Mouse (Mus musculus): ENCODE measurements around the gene Fam117a. TPM values are rescaled to one million over a fixed set of nuclear protein-coding genes. Genes with fewer than 3 reads are reported as not detected.
A peak's percentile ranks its signal among the peaks of the same experiment; 100 is the strongest.
"Not testable (repeated sequence)": the region's sequence is repeated elsewhere in the genome, so short reads cannot be mapped to it uniquely, and the experiment has no call there.

Fam117a gene
- total RNA-seq, 2 experiments from 2014 or later: 3.5 to 4.3 TPM

DNA sequence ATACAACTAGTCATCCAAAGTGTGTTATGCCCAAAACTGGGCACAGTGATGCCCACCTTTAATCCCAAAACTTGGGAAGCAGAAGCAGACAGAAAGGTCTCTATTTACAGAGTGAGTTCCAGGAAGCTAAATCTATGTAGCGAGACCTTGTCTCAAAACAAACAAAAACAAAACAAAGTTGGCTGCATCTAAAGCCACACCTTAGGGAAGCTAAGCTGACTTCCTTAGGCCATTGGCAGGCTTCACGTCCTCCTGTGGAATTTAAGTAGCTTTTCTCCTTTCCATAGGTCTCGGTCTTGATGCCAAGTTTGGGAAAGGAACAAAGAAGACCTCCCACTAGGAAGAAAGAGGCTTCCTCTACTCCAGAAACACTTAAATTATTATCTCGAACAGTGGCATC is 54.4 kb downstream of the Fam117a start:
- no peak for DNase-seq (ENCODE audit: low spot score in 2 of 2)

DNA sequence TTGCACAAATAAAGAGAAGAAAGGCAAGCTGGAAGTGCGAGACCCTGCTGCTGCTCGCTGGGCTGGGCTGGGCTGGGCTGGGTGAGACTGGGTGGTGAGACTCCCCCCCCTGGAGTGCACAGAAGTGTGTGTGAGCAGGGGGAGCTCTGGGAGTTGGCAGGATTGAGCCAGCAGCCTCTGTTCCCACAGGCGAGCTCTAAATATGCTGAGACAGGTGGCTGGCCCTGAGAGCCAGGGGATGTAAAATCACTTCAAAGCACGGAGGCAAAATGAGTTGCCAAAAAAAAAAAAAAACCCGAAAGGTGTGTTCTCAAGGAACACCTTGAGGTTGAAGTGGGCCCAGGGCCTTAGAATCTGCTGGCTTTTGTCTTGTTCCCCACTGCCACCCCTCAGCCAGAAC is 54.9 kb downstream of the Fam117a start:
- no peak for DNase-seq (ENCODE audit: low spot score in 2 of 2)

DNA sequence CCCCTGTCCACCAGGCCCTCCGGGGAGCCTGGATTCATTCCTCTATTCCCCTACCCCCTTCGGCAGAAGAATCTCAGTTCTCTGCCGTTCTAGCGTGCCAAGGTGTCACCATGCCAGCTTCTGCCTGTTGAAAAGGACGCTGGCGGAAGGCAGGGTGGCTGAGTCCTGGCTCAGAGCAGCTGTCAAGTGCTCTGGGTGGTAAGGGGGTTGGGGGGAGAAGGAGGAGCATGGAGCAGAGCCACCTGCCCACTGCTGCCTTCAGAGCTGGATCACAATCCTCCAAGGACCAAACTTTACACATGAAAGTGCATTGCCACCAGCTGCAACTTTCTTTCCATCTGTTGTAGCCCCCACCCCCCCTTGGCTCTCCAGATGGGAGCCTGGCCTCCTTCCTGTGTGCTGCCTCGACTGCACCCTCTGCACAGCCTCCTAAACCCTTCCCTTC is 55.4 kb downstream of the Fam117a start:
- DNase-seq (ENCODE audit: low spot score in 2 of 2): peak; percentile 44 to 49

DNA sequence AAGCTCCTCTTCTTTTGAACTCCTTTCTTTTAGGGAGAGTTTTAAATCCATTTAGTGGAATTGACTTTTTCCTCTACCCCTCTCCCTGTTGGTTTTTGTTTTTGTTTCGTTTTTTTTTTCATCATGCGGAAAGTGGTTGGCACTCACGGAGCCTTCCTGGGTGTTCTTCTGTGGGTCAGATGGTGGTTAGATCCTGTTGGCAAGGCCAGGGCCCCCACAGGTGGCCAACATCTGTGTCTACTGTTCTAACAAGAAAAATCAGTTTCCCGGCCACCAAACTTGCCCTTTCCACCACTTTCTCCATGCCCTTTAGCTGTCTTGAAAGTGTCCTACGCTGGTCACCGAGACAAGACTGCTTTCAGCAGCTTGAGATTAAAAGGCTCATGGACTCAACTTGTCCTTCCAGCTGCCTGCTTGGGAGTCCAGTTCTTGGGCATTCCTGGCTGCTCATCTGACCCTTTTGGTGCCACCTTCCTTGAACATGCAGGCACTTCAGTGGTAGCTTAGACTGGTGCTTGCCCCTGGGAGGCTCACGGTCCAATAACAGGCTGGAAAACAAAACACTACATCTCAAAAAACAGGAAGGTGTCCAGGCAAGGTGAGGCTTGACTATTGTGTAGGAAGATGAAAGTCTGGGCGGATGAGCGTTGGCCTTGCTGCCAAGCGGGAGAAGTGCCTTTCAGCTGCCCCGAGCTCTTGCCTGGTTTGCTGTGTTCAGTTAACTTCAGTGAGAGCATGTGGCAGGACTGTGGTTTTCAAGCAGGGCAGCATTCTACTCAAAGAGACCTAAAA is 56.1 kb downstream of the Fam117a start:
- DNase-seq (ENCODE audit: low spot score in 2 of 2): no peak

DNA sequence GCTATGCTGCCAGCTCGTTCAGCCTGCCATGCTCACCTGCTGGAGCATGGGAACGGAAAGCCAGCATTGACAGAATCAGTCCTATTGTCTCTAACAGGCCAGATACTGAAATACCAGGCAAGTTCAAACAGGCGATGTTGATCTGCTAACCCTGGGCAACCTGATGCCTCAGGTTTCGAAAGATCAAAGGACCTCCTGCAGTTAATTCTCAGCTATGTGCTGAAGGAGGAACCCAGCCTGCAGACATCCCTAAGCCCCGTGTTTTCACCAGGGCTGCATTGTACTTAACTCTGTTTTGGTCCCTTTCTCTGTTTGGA is 56.6 kb downstream of the Fam117a start:
- no peak for DNase-seq (ENCODE audit: low spot score in 2 of 2)

DNA sequence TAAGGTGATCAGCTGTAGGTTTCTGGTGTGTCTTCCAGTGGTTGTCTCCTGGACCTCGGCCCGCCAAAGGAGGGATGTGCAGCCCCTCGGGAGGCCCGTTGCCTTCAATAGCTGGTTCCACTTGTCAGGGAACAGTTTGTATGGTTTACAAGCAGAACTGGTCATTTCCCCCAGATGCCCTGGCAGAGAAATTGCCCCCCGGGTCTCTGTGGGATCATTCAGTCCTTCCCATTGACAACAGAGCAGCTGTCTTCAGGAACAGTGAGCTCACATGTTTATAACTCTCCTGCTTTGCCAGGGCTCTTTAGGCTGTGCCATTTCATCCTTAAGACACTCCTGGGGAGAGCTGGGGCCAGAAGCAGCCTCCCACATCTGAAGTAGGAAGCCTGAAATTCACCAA is 57.3 kb downstream of the Fam117a start:
- no peak for DNase-seq (ENCODE audit: low spot score in 2 of 2)

DNA sequence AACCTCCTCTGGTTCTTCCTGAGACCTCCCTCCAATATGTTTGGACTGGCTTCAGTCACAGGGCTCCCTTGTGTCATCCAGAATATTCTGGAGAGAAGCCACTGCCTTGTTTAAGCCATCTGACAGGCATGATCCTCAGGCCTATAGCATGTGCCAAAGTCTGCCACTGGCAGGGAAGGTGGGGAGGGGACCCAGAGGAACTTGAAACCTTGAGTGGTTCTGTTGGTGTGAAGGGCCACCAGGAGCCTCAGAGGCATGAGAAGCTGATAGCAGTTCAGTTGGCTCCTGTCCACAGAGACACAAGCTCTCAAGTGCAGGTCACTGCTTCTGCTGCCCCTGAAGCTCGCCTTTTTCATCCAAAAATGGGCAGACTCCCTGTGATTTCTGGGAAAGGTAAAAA is 59.7 kb downstream of the Fam117a start:
- DNase-seq (ENCODE audit: low spot score in 2 of 2): no peak

DNA sequence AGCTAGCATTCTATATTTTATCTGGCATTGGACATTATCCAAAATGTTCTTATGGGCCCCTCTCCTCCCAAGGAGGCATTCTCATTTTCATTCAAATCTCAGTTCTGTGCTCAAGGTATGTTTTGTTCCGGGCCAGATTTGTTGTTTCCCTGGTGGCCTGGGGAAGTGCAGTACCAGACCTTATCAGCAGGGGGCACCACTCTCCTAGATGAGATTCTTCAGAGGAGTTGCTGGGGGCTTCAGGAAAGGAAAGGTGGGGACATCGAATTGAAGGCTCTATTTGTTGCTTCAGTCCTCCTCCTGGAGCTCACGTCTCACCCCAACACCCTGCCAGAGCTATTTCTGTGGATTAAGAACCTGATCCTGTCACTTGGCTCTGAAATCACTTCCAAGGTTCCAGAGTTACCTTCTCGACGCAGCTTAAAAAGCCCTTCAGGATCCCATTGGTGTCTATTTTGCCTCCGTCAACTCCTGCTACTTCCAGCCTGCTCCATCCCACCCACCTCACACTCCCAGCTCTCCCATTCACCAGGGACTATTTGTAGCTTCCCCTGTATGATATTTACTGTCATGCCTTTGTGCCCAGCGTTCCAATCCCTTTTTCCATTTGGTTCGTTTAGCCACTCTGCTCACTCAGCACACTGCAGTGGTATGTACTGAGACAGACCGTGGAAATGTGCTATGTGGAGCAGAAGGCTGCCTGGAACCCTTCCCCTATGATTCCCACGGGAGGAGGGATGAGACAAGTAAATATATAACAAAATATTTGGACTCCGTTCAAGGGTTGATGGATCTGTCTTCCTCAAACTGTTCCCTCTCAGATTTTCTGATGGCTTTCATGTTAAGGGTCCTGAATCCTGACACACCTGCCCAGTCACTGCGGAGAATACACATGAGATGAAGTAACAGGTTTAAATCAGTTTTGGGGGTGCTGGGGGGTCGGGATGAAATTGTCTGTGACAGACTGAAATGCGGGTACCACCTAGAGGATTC is 61.3 kb downstream of the Fam117a start:
- DNase-seq (ENCODE audit: low spot score in 2 of 2): peak; percentile 68 to 84

DNA sequence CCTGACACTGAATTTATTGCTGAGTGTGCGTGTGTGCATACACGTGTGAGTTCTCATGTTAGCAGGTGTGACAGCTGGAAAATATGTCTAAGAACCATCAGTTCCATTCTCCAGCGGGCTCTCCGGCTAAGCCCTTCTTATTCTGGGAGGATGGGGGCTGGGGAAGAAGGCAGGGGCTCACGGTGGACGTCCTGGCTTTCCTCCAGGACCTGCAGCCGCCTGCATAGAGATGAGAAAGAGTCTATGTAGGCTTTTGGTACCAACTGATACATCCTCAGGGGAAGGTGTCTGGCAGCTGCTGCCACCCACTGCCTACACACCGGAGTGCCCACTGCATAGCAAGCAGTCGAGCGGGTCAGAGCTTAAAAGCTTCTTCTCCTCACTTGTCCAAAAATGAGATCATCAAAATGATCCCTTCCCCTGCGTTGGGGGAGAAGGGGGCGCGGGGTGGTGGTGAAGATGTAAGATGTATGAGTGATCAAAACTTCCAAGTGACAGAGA is 62.8 kb downstream of the Fam117a start:
- DNase-seq (ENCODE audit: low spot score in 2 of 2): peak in 1 of 2 experiments; percentile 39

DNA sequence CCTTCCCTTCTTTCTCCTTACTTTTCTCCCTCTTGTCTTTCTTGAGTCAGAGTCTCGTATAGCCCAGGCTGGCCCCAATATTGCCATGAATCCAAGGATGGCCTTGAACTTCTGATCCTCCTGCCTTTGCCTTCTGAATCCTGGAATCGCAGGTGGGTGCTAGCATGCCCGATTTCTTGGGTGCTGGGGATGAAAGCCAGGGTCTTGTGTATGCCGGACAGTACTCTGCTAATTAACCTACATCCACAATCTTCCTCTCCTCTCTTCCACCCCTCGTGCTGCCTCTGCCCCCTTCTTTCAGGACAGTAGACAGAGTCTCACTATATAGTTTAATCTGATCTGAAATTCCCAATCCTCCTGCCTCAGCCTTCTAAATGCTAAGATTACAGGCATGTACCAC is 64.8 kb downstream of the Fam117a start:
- no peak for DNase-seq (ENCODE audit: low spot score in 2 of 2)

DNA sequence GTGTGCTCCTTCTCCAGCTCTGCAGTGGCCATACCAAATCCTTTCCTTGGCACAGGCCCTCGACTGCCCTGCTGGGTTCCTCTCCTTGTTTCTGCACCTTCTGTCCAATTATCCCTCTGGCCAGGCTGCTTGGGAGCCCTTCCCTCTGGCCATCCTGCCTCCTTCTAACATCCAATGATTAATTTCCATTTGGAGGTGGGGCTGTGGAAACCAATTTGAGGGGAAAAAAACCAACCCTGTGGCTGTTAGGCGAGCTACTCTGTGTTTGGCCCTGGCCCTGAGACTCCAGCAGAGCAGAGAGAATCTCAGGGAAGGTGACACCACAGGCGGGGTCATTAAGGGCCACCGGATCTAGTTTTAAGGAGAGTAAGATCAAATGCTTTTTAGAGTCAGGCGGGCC is 65.4 kb downstream of the Fam117a start:
- DNase-seq (ENCODE audit: low spot score in 2 of 2): no peak

DNA sequence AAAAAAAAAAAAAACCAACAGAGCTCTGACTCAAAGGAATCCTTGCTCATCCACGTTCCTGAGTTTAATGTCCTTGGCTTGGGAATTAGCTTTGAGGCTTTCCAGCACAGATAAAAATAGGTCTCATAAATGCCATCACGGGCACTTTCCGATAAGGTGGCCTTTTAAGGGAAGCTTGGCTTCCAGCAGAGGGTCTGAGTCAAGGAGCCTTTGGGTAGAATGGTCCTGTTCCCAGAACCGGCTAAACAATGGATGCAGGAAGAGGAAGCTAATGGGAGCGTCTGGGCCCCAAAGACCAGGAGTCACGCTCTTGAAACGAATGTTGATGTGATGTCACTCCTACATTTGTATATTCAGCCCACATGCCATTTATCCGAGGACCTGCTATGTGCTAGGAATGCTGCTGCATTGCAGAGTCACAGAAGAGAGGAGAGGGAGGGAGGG is 65.9 kb downstream of the Fam117a start:
- DNase-seq (ENCODE audit: low spot score in 2 of 2): no peak

DNA sequence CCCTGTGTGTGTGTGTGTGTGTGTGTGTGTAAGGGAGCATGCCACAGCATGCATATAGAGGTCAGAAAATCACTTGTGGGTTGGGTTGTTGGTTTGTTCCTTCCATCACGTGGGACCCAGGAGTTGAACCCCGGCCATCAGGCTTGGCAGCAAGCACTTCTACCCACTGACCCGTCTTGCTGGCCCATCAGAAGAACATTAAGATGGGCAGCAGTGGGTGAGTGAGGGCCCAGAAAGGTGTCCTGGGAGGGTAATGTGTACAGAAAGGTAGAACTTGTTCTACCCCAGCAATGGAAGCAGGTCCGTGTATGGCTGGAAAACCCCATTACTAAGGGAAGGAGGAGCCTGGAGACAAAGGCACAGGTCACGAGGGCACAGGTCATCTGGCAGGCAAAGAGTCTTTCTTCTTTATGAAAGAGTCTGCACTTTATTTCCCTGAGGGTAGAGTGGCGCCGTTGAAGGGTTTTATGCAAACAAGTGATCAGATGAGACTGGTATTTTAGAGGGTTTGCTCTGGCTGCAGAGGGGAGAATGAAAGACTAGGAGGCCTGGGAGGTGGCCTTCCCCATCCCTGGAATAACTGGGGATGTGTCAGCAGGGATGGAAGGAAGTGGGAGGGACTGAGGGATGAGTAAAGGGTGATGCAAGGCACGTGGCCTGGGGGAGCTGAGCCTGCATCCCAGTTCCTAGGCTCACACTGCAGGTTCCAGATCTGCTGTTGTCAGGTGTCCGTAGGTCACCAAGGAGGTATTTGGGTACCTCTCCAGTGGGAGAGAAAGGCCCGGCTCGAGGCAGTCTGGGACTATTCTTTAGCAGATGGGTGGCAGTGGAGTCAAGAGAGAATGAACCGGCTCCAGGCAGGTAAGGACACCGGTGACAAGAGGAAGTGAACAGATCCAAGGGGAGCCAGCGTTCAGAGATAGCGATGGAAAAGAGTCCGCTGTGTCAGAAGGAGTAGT is 66.8 kb downstream of the Fam117a start:
- DNase-seq (ENCODE audit: low spot score in 2 of 2): no peak

DNA sequence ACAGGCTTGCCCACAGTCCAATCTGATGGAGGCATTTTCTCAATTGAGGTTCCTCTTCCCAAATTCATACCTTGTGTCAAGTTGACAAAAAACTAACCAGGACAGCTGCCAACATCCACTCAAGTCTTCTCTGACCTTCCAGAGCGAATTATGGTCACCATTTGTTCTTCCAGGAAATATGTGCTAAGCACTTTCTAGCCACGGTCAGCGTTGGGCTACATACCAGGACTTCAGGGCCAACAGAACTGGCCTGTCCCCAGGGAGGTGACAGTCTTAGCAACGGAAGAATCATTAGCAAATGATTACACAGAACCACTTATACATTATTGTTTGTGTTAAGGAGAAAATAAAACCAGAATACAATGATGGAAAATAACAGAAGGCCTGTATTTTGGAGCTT is 69.0 kb downstream of the Fam117a start:
- DNase-seq (ENCODE audit: low spot score in 2 of 2): no peak

DNA sequence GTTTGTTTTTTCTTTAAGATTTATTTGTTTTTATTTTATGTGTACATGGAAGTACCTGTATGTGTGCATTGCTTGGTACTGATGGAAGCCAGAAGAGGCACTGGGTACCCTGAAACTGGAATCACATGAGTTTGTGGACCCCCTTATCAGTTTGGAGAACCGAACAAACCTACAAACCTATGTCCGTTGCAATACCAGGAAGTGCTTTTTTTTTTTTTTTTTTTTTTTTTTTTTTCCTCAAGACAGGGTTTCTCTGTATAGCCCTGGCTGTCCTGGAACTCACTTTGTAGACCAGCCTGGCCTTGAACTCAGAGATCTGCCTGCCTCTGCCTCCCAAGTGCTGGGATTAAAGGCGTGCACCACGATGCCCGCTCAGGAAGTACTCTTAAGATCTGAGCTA is 69.6 kb downstream of the Fam117a start:
- DNase-seq (ENCODE audit: low spot score in 2 of 2): not testable (repeated sequence)

DNA sequence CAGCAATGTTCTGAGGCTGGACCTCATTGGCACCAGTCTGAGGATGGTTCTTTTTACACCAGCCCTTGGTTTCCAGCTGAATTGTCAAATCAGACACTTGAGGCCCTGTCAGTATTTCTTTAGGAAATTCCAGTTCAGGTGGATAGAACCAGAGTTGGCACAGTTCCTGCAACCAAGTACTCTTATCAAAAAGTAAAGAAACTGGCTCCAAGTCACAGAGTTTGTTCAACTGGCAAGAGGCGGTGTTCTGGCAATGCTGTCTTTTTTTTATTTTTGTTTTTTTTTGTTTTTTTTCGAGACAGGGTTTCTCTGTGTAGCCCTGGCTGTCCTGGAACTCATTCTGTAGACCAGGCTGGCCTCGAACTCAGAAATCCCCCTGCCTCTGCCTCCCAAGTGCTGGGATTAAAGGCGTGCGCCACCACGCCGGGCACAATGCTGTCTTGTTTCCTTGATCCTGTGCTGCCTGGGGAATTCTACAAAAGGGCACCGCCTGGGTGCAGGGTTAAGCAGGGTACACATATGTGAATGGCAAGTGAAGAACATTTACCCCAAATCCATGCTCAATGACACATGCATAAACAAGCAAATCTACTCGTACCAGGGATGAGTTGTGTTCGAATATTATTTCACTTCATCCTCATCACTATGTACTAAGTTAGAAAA is 72.8 kb downstream of the Fam117a start:
- DNase-seq (ENCODE audit: low spot score in 2 of 2): no peak

DNA sequence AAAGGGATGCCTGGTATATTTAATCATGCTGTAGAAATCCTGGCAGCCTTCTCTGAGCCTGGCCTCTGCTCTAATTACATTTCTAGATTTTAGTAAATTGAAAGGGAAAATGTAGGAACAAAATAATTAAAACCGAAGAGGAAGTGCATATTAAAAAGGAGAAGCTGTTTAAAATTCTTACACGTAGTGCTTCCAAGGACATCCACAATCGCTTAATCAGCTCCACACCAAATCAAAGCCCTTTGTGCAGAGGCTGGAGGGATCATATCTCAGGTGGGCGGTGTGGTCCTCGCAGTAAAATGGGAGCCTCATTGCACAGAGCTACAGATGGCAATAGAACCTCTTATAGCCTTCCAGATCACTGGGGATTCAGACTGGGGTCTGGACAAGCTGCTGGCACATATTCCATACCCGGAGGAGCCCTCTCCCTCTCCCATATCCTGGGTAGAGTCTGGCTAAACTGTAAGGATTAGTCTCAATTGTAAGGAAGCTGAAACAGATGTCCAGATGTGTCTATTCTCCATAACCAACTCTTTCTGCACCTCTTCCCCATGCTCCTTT is 74.7 kb downstream of the Fam117a start:
- no peak for DNase-seq (ENCODE audit: low spot score in 2 of 2)

DNA sequence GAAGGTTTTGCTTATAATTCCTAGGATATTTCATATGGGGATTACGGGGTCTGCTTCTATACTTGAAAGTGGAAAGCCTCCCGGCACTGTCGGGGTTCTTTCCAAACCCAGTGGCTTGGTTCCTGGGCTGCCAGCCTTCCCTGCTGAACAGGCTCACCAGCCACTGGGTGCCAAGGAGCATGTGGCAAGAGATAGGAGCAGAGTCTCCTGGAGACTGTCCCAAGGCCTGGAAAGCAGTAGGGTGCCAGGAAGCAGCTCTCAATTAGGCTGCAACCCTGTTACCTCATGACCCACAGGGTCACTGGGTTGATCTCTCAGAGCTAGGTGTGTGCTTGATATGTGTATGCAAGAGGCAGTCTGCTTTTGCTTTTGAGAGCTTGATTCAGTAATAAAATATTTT is 75.8 kb downstream of the Fam117a start:
- no peak for DNase-seq (ENCODE audit: low spot score in 2 of 2)

DNA sequence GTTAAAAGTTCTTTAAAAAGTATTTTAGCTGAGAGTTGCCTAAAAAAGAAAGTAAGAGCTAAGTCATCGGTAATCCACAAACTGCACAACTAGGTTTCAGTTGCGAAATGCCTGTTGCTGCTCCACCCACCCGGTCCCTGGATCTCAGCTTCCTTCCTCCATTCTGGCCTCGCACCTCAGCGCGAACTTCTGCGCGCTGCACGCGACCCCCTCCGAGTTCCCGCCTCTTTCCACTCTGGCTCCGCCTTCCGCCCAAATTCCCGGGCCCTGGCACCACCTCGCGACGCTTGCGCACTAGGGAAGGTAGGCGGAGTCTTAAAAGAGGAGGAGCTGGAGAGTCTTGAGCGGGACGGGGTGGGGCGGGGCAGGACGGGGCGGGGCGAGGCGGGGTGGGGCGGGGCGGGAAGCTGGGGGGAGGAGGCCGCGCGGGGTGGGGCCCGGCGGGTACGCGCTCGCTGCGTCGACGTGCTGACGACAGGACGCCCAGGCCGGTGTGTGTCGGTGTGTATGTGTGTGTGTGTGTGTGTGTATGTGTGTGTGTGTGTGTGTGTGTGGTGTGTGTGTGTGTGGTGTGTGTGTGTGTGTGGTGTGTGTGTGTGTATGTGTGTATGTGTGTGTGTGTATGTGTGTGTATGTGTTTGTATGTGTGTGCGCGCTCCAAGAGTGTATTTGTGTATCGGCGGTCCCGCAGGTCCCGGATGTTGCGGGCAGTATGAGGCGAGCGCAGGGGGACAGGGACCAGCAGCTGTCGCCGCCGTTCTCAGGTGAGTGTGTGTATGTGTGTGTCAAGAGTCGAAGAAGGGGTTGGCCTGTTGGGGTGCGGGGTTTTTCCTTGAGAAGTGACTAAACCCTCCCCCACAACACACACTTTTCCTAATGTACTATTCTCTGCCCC is 77.1 kb downstream of the Fam117a start, which contains the start of gene Spop:
Gene Spop (plus strand): TSS at position 440 of the 895 bp plus-strand sequence.
- DNase-seq (ENCODE audit: low spot score in 2 of 2): peak; percentile 81 to 87

All from left cerebral cortex, adult 18-20 months (tissue).